Mouse (Mus musculus) MEL (cell line): ENCODE measurements around the gene Mst1. TPM values are rescaled to one million over a fixed set of nuclear protein-coding genes. Genes with fewer than 3 reads are reported as not detected.

ENCODE experiments used
- DNase-seq: peaks from one replicate; pipeline ENCODE4 v3.0.0; 2011; ENCODE audit warnings: low read depth, low spot score
- H3K27ac ChIP-seq: 2 replicates; pipeline ENCODE4 v1.5.1; 2012; ENCODE audit warnings: low read depth, mild to moderate bottlenecking, control low read depth, low read length, moderate library complexity; ENCODE audit not compliant: control insufficient read depth
- H3K27me3 ChIP-seq, 2 experiments: fragments of 150-350 bp in 1 of 2; sonication (generic) in 1 of 2; 2 replicates each; pipeline ENCODE4 v1.6.1; 2012; ENCODE audit warnings: low read length in 2 of 2, mild to moderate bottlenecking in 2 of 2, improper control_type of control experiment in 1 of 2, moderate library complexity in 1 of 2; ENCODE audit not compliant: insufficient read depth in 2 of 2, control insufficient read depth in 1 of 2
- H3K36me3 ChIP-seq, 2 experiments: 2 replicates each; pipeline ENCODE4 v1.6.1; 2012 to 2014; ENCODE audit warnings: low read length in 2 of 2, improper control_type of control experiment in 1 of 2, inconsistent platforms in 1 of 2, mild to moderate bottlenecking in 1 of 2; ENCODE audit not compliant: insufficient read depth in 2 of 2, control insufficient read depth in 1 of 2
- H3K4me1 ChIP-seq, 2 experiments: fragments of 150-350 bp in 1 of 2; sonication (generic) in 1 of 2; 2 replicates each; pipeline ENCODE4 v1.6.1; 2012; ENCODE audit warnings: low read length in 2 of 2, improper control_type of control experiment in 1 of 2, mild to moderate bottlenecking in 1 of 2; ENCODE audit not compliant: insufficient read depth in 2 of 2, control insufficient read depth in 1 of 2
- H3K4me3 ChIP-seq, 2 experiments: fragments of 150-350 bp in 1 of 2; sonication (generic) in 1 of 2; 2 replicates each; pipeline ENCODE4 v1.5.1; 2012; ENCODE audit warnings: low read depth in 2 of 2, low read length in 2 of 2, mild to moderate bottlenecking in 2 of 2, moderate library complexity in 2 of 2, control low read depth in 1 of 2, improper control_type of control experiment in 1 of 2; ENCODE audit not compliant: control insufficient read depth in 1 of 2, insufficient read depth in 1 of 2
- H3K79me2 ChIP-seq: 2 replicates; pipeline ENCODE4 v1.6.1; 2012; ENCODE audit warnings: mild to moderate bottlenecking, low read length, moderate library complexity; ENCODE audit not compliant: control insufficient read depth, poor library complexity, insufficient read depth
- H3K9ac ChIP-seq: 2 replicates; pipeline ENCODE4 v1.6.1; 2012; ENCODE audit warnings: low read depth, mild to moderate bottlenecking, control low read depth, low read length, moderate library complexity; ENCODE audit not compliant: control insufficient read depth, poor library complexity, severe bottlenecking
- H3K9me3 ChIP-seq: fragments of 150-350 bp; sonication (generic); replicated peaks from 2 replicates; pipeline ENCODE4 v1.6.1; 2012; ENCODE audit warnings: mild to moderate bottlenecking, low read length, improper control_type of control experiment, moderate library complexity; ENCODE audit not compliant: insufficient read depth
- BHLHE40 ChIP-seq: IDR thresholded peaks from 2 replicates; pipeline ENCODE4 v1.6.1; 2012; ENCODE audit warnings: low read depth, mild to moderate bottlenecking, inconsistent platforms, low read length, improper control_type of control experiment, borderline replicate concordance
- CHD1 ChIP-seq: IDR thresholded peaks from 2 replicates; pipeline ENCODE4 v1.6.1; 2012; ENCODE audit warnings: low read depth, mild to moderate bottlenecking, inconsistent platforms, low read length, improper control_type of control experiment
- CHD2 ChIP-seq: IDR thresholded peaks from 2 replicates; pipeline ENCODE4 v1.6.1; 2011; ENCODE audit warnings: low read length, improper control_type of control experiment
- ELF1 ChIP-seq: IDR thresholded peaks from 2 replicates; pipeline ENCODE4 v1.6.1; 2014; ENCODE audit warnings: low read depth, mild to moderate bottlenecking, inconsistent platforms, low read length, improper control_type of control experiment, moderate library complexity
- EP300 ChIP-seq, 2 experiments: IDR thresholded peaks; 2 replicates each; pipeline ENCODE4 v1.6.1; 2011; ENCODE audit warnings: improper control_type of control experiment in 2 of 2, low read length in 2 of 2, low read depth in 1 of 2, mild to moderate bottlenecking in 1 of 2
- ETS1 ChIP-seq: IDR thresholded peaks from 2 replicates; pipeline ENCODE4 v1.6.1; 2012; ENCODE audit warnings: low read depth, mild to moderate bottlenecking, inconsistent platforms, low read length, improper control_type of control experiment, moderate library complexity
- HCFC1 ChIP-seq: IDR thresholded peaks from 2 replicates; pipeline ENCODE4 v1.6.1; 2012; ENCODE audit warnings: low read depth, mild to moderate bottlenecking, inconsistent platforms, low read length, improper control_type of control experiment, moderate library complexity
- JUND ChIP-seq: IDR thresholded peaks from 2 replicates; pipeline ENCODE4 v1.6.1; 2011; ENCODE audit warnings: low read depth, mild to moderate bottlenecking, improper control_type of control experiment, low read length
- MYB ChIP-seq: IDR thresholded peaks from 2 replicates; pipeline ENCODE4 v1.6.1; 2011; ENCODE audit warnings: mild to moderate bottlenecking, low read depth, low read length, improper control_type of control experiment
- MYC ChIP-seq: IDR thresholded peaks from 2 replicates; pipeline ENCODE4 v1.6.1; 2011; ENCODE audit warnings: low read depth, mild to moderate bottlenecking, low read length, improper control_type of control experiment, moderate library complexity
- NELFE ChIP-seq: IDR thresholded peaks from 2 replicates; pipeline ENCODE4 v1.6.1; 2011; ENCODE audit warnings: low read depth, low read length, improper control_type of control experiment
- POLR2A ChIP-seq, 2 experiments: IDR thresholded peaks; 2 replicates each; pipeline ENCODE4 v1.6.1; 2011 to 2012; ENCODE audit warnings: low read length in 2 of 2, mild to moderate bottlenecking in 2 of 2, control low read depth in 1 of 2, improper control_type of control experiment in 1 of 2, low read depth in 1 of 2, moderate library complexity in 1 of 2; ENCODE audit not compliant: control insufficient read depth in 1 of 2, insufficient read depth in 1 of 2, poor library complexity in 1 of 2
- POLR2AphosphoS2 ChIP-seq: IDR thresholded peaks from 2 replicates; pipeline ENCODE4 v1.6.1; 2011; ENCODE audit warnings: low read length, improper control_type of control experiment
- POLR2AphosphoS5 ChIP-seq: IDR thresholded peaks from 2 replicates; pipeline ENCODE4 v1.6.1; 2012; ENCODE audit warnings: low read depth, borderline replicate concordance, mild to moderate bottlenecking, inconsistent platforms, low read length, moderate library complexity, mixed read lengths
- RCOR1 ChIP-seq: IDR thresholded peaks from 2 replicates; pipeline ENCODE4 v1.6.1; 2012; ENCODE audit warnings: low read depth, mild to moderate bottlenecking, inconsistent platforms, low read length, improper control_type of control experiment
- TBP ChIP-seq: IDR thresholded peaks from 2 replicates; pipeline ENCODE4 v1.8.0; 2011; ENCODE audit warnings: low read depth, low read length, improper control_type of control experiment
- TCF12 ChIP-seq: IDR thresholded peaks from 2 replicates; pipeline ENCODE4 v1.6.1; 2014; ENCODE audit warnings: low read depth, mild to moderate bottlenecking, inconsistent platforms, low read length, improper control_type of control experiment, moderate library complexity
- ZKSCAN1 ChIP-seq: IDR thresholded peaks from 2 replicates; pipeline ENCODE4 v1.6.1; 2012; ENCODE audit warnings: low read depth, mild to moderate bottlenecking, inconsistent platforms, low read length, improper control_type of control experiment, moderate library complexity
- polyA plus RNA-seq, 2 experiments: library from polyadenylated mRNA; stranded (reverse) in 1 of 2; unstranded in 1 of 2; fragments of >175 nt in 1 of 2; fragments of >200 nt in 1 of 2; gene quantifications; 2 replicates each; pipeline versions ENCODE4 v1.2.1 to v1.2.4; 2012; ENCODE audit warnings: low replicate concordance in 2 of 2, low read depth in 1 of 2; ENCODE audit not compliant: insufficient read length in 2 of 2, insufficient read depth in 1 of 2, missing spikeins in 1 of 2
- total RNA-seq: library from RNA; depleted of rRNA; stranded (reverse); fragments of 300-350 nt; gene quantifications from 2 replicates; pipeline ENCODE4 v1.2.3, GENCODE M21; 2012; rRNA removed

Mst1 gene
- total RNA-seq: 1.6 and 4.6 TPM in 2 replicates
- polyA plus RNA-seq: 1 to 10 TPM in 1 of 2 experiments, not detected in 1; 10.0 TPM

DNA sequence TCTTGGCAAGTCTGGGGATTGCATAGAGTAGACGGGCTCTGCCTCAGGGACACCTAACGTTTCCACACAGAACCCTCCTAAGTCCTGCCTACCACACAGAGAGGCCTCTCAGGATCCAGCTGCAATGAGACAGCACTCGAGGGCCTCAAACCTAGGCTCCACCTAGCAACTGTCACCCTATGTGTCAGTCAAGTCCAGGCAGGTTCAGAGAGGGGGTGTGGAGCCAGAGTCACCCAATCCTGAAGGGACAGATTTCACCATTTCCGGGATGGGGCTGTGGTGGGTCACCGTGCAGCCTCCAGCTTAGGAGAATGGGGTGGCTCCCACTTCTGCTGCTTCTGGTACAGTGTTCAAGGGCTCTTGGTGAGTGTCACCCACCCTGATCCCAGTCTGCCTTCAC lies at the start of gene Mst1:
Gene Mst1, plus strand, starts transcription at position 269 of the 400 bp plus-strand sequence.
- peaks cover 7% of the 10 kb centered on the region for H3K79me2 ChIP-seq
- H3K27ac ChIP-seq: peak within 1 kb of the TSS; percentile 94
- peak; percentile 95 for DNase-seq
- peaks cover 2 to 9% of the 10 kb centered on the region in 2 experiments; a peak in 3 of 4 replicates for H3K36me3 ChIP-seq
- H3K4me1 ChIP-seq: peaks cover 0 to 18% of the 10 kb centered on the region in 2 experiments; a peak in 2 of 4 replicates
- peak within 1 kb of the TSS; percentile 75 to 92 for H3K4me3 ChIP-seq
- no peaks in the 10 kb centered on the region for H3K27me3 ChIP-seq
- TF ChIP-seq TBP (peak; percentile 68; the same call in 1 of the 2 replicates), ELF1 (peak; percentile 81), RCOR1 (no peak), ZKSCAN1 (no peak), POLR2AphosphoS5 (no peak), NELFE (peak; percentile 52; the same call in 1 of the 2 replicates), ETS1 (peak; percentile 62), CHD2 (no peak), MYC (peak; percentile 28; the same call in 1 of the 2 replicates), TCF12 (peak; percentile 39; the same call in 1 of the 2 replicates), CHD1 (no peak), POLR2A (IDR thresholded peaks at IDR 0.05; ENCODE audit: control insufficient read depth in 1 of 2, insufficient read depth in 1 of 2, low read depth in 1 of 2, low read length in 2 of 2, poor library complexity in 1 of 2) (peak in 1 of 2 experiments; percentile 71; a peak in 2 of 4 replicates), HCFC1 (peak; percentile 62; the same call in 1 of the 2 replicates)
- peak within 1 kb of the TSS; percentile 86 for H3K9ac ChIP-seq
- no peaks in the 10 kb centered on the region for H3K9me3 ChIP-seq

DNA sequence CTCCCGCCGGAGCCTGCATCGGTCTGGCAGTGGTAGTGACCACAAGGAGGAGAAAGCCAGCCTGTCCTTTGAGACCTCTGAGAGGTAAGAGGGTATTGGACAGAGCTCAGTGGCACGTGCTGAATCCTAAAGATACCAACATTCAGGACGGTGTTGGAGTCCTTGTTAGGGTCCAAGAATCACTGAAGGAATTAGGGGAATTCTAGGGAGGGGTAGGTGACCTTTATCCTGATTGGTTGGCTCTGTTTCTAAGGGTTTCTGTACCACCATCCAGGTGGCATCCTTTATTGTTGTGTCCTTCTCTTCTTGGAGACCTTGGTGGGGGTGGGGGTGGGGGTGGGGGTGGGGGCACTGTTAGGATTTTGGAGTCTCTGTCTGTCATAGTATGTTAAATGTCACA lies 48.1 kb upstream of the Mst1 start:
- H3K79me2 ChIP-seq: no peaks in the 10 kb centered on the region; the same call in 1 of the 2 replicates
- H3K27ac ChIP-seq: no peak overlapping the region
- no peak overlapping the region for H3K9ac ChIP-seq
- TF ChIP-seq MYB (no peak), EP300 (IDR thresholded peaks at IDR 0.05; ENCODE audit: low read depth in 1 of 2, low read length in 2 of 2) (no peak), ELF1 (no peak), POLR2AphosphoS5 (no peak), BHLHE40 (no peak), POLR2AphosphoS2 (no peak), JUND (no peak)
- no peaks in the 10 kb centered on the region for H3K9me3 ChIP-seq
- no peaks in the 10 kb centered on the region for H3K27me3 ChIP-seq
- H3K4me1 ChIP-seq: peaks cover 5 to 21% of the 10 kb centered on the region in 2 experiments
- DNase-seq: no peak
- H3K4me3 ChIP-seq: no peak overlapping the region
- H3K36me3 ChIP-seq: peaks cover 22 to 26% of the 10 kb centered on the region in 2 experiments
